Mouse (Mus musculus) erythroblast, adult 5-6 weeks (primary cell): Measurements from ENCODE around the gene Plekha6. TPM values are rescaled to one million over a fixed set of nuclear protein-coding genes. Genes with fewer than 3 reads are reported as not detected.

ENCODE experiments used
- ATAC-seq: replicated peaks from 2 replicates; pipeline ENCODE4 v1.8.0; 2016; ENCODE audit warnings: moderate number of reproducible peaks, mild to moderate bottlenecking, moderate TSS enrichment, inconsistent platforms; ENCODE audit not compliant: poor library complexity, low FRiP score, severe bottlenecking
- total RNA-seq, 2 experiments: library from RNA; stranded (forward) in 1 of 2; stranded (reverse) in 1 of 2; fragments of 150-400 nt in 1 of 2; fragments of 200-764, 138-1000 nt in 1 of 2; gene quantifications; 2 replicates each; pipeline versions ENCODE4 v1.2.3 to v1.2.4; 2015 to 2017; ENCODE audit warnings: low replicate concordance in 2 of 2

Plekha6 gene
- total RNA-seq (2015; ENCODE audit: low replicate concordance) (0.63 TPM in 1 of 2 replicates, not detected in the other), total RNA-seq (2017; ENCODE audit: low replicate concordance) (0.68 and 0.98 TPM in 2 replicates)

- ATAC-seq, result no peak
These were observed at the start of gene Plekha6 for GRCm38 (mm10) chr1:133163820-133164431. Gene Plekha6 (plus strand): TSS chr1:133164210.

- 0 out of 2 replicates have a peak, but pooled peaks have one; percentile 47 for ATAC-seq
These were observed 47.9 kb upstream of the Plekha6 start for GRCm38 (mm10) chr1:133116108-133116507.

- ATAC-seq, result peak; percentile 73; the same call in 1 of the 2 replicates
These were observed 45.9 kb upstream of the Plekha6 start for GRCm38 (mm10) chr1:133118127-133118526.

GRCm38 (mm10) chr1:133118844-133119243 is 45.2 kb upstream of the Plekha6 start:
- peak; percentile 80 for ATAC-seq

GRCm38 (mm10) chr1:133119931-133120712 is 43.9 kb upstream of the Plekha6 start:
- no peak for ATAC-seq

- no peak for ATAC-seq
These were observed 42.8 kb upstream of the Plekha6 start for GRCm38 (mm10) chr1:133121246-133121645.

- ATAC-seq, result no peak
These were observed 39.9 kb upstream of the Plekha6 start for GRCm38 (mm10) chr1:133124137-133124536.

GRCm38 (mm10) chr1:133125640-133126364 is 38.2 kb upstream of the Plekha6 start:
- ATAC-seq, result no peak

- ATAC-seq, result no peak
These were observed 37.7 kb upstream of the Plekha6 start for GRCm38 (mm10) chr1:133126365-133126740.

- no peak for ATAC-seq
These were observed 36.7 kb upstream of the Plekha6 start for GRCm38 (mm10) chr1:133127328-133127727.

- ATAC-seq, result no peak
These were observed 34.4 kb upstream of the Plekha6 start for GRCm38 (mm10) chr1:133129471-133130221.

- ATAC-seq, result peak; percentile 88
These were observed 33.1 kb upstream of the Plekha6 start, which contains the start of gene Ppp1r15b for GRCm38 (mm10) chr1:133130638-133131560. Gene Ppp1r15b (plus strand): TSS chr1:133131143.

- ATAC-seq, result 0 out of 2 replicates have a peak, but pooled peaks have one; percentile 4
These were observed 32.5 kb upstream of the Plekha6 start for GRCm38 (mm10) chr1:133131561-133131905.

- ATAC-seq, result 0 out of 2 replicates have a peak, but pooled peaks have one; percentile 6
These were observed 32.1 kb upstream of the Plekha6 start for GRCm38 (mm10) chr1:133131936-133132335.

GRCm38 (mm10) chr1:133132388-133133326 is 31.4 kb upstream of the Plekha6 start:
- no peak for ATAC-seq

GRCm38 (mm10) chr1:133133425-133133824 is 30.6 kb upstream of the Plekha6 start:
- ATAC-seq, result peak; percentile 39

GRCm38 (mm10) chr1:133134071-133134470 is 29.9 kb upstream of the Plekha6 start:
- no peak for ATAC-seq

- no peak for ATAC-seq
These were observed 29.1 kb upstream of the Plekha6 start for GRCm38 (mm10) chr1:133134881-133135280.
